8 mouse cellular contexts compared by ENCODE assay signal in the genomic region with DNA sequence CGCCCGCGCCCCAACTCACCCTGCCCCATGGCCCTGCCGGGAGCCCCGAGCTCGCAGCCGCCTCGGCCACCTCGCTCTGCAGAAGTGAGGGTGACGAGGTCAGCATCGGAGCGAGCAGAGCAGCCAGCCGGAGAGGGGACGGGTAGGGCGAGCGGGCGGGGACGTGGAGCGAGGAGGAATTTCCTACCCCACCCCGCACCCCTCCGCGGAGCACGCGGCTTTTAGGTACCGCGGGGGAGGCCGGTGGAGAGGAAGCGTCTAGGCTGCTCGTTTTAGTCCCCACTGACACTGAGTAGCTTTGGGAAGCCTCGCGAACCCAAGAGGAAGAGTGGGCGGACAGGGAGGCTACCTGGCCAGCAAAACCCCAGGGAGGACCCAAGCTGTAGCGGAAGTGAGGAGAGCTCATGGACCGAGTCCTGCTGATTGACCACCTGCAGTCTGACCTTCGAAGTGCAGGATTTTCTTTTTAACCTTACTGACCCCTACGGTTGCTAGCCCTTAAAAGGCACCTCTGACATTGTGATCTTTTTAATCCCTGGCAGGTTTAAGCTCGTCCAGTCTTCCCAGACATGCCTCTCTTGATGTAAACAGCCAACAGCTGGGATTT. TPM values are rescaled to one million over a fixed set of nuclear protein-coding genes. Genes with fewer than 3 reads are reported as not detected.
DNase-seq lines count a peak whose midpoint lies in the region; ATAC-seq and TF ChIP-seq lines count a peak whose summit lies in the region.

A gene (minus strand): TSS at position 440 of the 607 bp plus-strand sequence.

- no peaks in the 10 kb centered on the region for H3K27me3 ChIP-seq in forebrain, postnatal 0 days (ENCODE audit: insufficient read depth, low read length)
- H3K27me3 ChIP-seq in intestine, embryonic 15.5 days (replicated peaks): no peaks in the 10 kb centered on the region
- H3K27me3 ChIP-seq in megakaryocyte, embryonic 14.5 days (replicated peaks): peaks cover 55% of the 10 kb centered on the region
- H3K27me3 ChIP-seq in splenic B cell, adult 2 months (ENCODE audit: control insufficient read depth, insufficient read depth, low read length, poor library complexity, severe bottlenecking): no peaks in the 10 kb centered on the region

- H3K4me3 ChIP-seq in forebrain, postnatal 0 days (ENCODE audit: low read depth, low read length): peak within 1 kb of the TSS; percentile 67
- peak within 1 kb of the TSS; percentile 83 for H3K4me3 ChIP-seq in intestine, embryonic 15.5 days (replicated peaks)
- H3K4me3 ChIP-seq in megakaryocyte, embryonic 14.5 days (replicated peaks): peak within 1 kb of the TSS; percentile 91

- H3K27ac ChIP-seq in forebrain, postnatal 0 days (ENCODE audit: low read depth, low read length): peak within 1 kb of the TSS; percentile 54; the same call in 1 of the 2 replicates
- peak within 1 kb of the TSS; percentile 98 for H3K27ac ChIP-seq in intestine, embryonic 15.5 days

- no peaks in the 10 kb centered on the region for H3K4me1 ChIP-seq in forebrain, postnatal 0 days (ENCODE audit: insufficient read depth)
- H3K4me1 ChIP-seq in intestine, embryonic 15.5 days (replicated peaks): 0 out of 2 replicates have a peak, but pooled peaks cover 5% of the 10 kb centered on the region
- peaks cover 18% of the 10 kb centered on the region for H3K4me1 ChIP-seq in megakaryocyte, embryonic 14.5 days

- H3K4me2 ChIP-seq in forebrain, postnatal 0 days (ENCODE audit: low read depth): peak within 1 kb of the TSS; percentile 98
- peak within 1 kb of the TSS; percentile 87 for H3K4me2 ChIP-seq in intestine, embryonic 15.5 days (replicated peaks)

- H3K9ac ChIP-seq in forebrain, postnatal 0 days: peak within 1 kb of the TSS; percentile 57
- peak within 1 kb of the TSS; percentile 85 for H3K9ac ChIP-seq in intestine, embryonic 15.5 days

- no peak for TF ChIP-seq CTCF in forebrain, postnatal 0 days (IDR thresholded peaks at IDR 0.05; ENCODE audit: low read depth)

- H3K9me3 ChIP-seq in forebrain, postnatal 0 days (ENCODE audit: low read length): no peaks in the 10 kb centered on the region
- H3K9me3 ChIP-seq in intestine, embryonic 15.5 days: no peaks in the 10 kb centered on the region
- peaks cover 8% of the 10 kb centered on the region; the same call in 1 of the 2 replicates for H3K9me3 ChIP-seq in megakaryocyte, embryonic 14.5 days

- ATAC-seq in forebrain, postnatal 0 days: peak; percentile 75
- ATAC-seq in intestine, embryonic 15.5 days: peak; percentile 65

- no peak for DNase-seq in layer of hippocampus, adult 8-10 months (ENCODE audit: low spot score in 2 of 2)
- DNase-seq in layer of hippocampus, adult 11-12 months (ENCODE audit: low spot score): no peak
- DNase-seq in adrenal gland, adult 8-10 months: peak; percentile 52
- no peak for DNase-seq in forebrain, postnatal 0 days
- peak; percentile 88 for DNase-seq in splenic B cell, adult 2 months (ENCODE audit: low read depth, low spot score)
- DNase-seq in layer of hippocampus, postnatal 36 days: no peak

- 1% methylated on average over 37 of the region's 37 CpGs for WGBS in forebrain, postnatal 0 days
- 1% methylated on average over 37 of the region's 37 CpGs for WGBS in intestine, embryonic 15.5 days

- no peaks in the 10 kb centered on the region for H3K36me3 ChIP-seq in forebrain, postnatal 0 days (ENCODE audit: insufficient read depth)
- no peaks in the 10 kb centered on the region for H3K36me3 ChIP-seq in intestine, embryonic 15.5 days
- H3K36me3 ChIP-seq in megakaryocyte, embryonic 14.5 days (replicated peaks; ENCODE audit: low read length): no peaks in the 10 kb centered on the region
- no peaks in the 10 kb centered on the region for H3K36me3 ChIP-seq in splenic B cell, adult 2 months (ENCODE audit: control insufficient read depth, insufficient read depth, low read length, poor library complexity, severe bottlenecking)

RNA-seq across cellular contexts. Expression of the gene that starts here (rescaled TPM):
- total RNA-seq in layer of hippocampus, adult 8-10 months (2022): 10 to 100 TPM; 10.6 to 12.1 (median 10.7) TPM
- total RNA-seq in adrenal gland, adult 8-10 months (2022): 100 to 1,000 TPM; 247 to 481 (median 339) TPM
- total RNA-seq in forebrain, postnatal 0 days (2014; rRNA removed): 2.3 and 3.6 TPM in 2 replicates
- 1.5 and 3.2 TPM in 2 replicates for polyA plus RNA-seq in forebrain, postnatal 0 days (2015; fragmentation: Nextera tagmentation; extraction: Ambion mirVana)
- polyA plus RNA-seq in intestine, embryonic 15.5 days (2015; fragmentation: Nextera tagmentation; extraction: Ambion mirVana): 19.9 and 21.9 TPM in 2 replicates
- polyA plus RNA-seq in megakaryocyte, embryonic 14.5 days (2012; ENCODE audit: insufficient read depth, low replicate concordance): not detected in 2 replicates
- 1 to 10 TPM; 6.1 to 8.9 TPM for total RNA-seq in layer of hippocampus, postnatal 36 days (2021)

Comparison
In these comparisons a context has a peak if more than half of its experiments do, and no peak if none do; other contexts are left out.
1. RNA of the gene that starts here (total RNA-seq): 247 to 481 TPM in adrenal gland, adult 8-10 months; 10.6 to 12.1 TPM in layer of hippocampus, adult 8-10 months, 6.1 to 8.9 TPM in layer of hippocampus, postnatal 36 days and 2.3 to 3.6 TPM in forebrain, postnatal 0 days; every median in the first group is over 10 times any median in the second.
2. DNase-seq: peak in adrenal gland, adult 8-10 months (single experiment) and splenic B cell, adult 2 months (single experiment); none in layer of hippocampus, adult 8-10 months (0 of 2), layer of hippocampus, adult 11-12 months (single experiment), forebrain, postnatal 0 days (single experiment) and layer of hippocampus, postnatal 36 days (0 of 2).
3. Peak in every context shown above with its lines, with median percentiles within 50 percentile points of each other: H3K4me3 ChIP-seq.